Mouse (Mus musculus): ENCODE results near the gene Gm49403.

Gene Gm49403

GRCm38 (mm10) chr19:8919684-8920072 is 35.9 kb downstream of the Gm49403 start:
- DNase-seq, result no peak

GRCm38 (mm10) chr19:8920073-8920736 is 36.5 kb downstream of the Gm49403 start, which contains the start of gene B3gat3:
B3gat3 (plus strand) TSS chr19:8920374.
- peak; percentile 97 for DNase-seq

- DNase-seq, result peak; percentile 58
Measured at GRCm38 (mm10) chr19:8920836-8921291, 37.1 kb downstream of the Gm49403 start.

GRCm38 (mm10) chr19:8921741-8922140 is 38.0 kb downstream of the Gm49403 start:
- DNase-seq, result no peak

GRCm38 (mm10) chr19:8926766-8927165 is 43.0 kb downstream of the Gm49403 start:
- DNase-seq, result no peak

GRCm38 (mm10) chr19:8927891-8928525 is 44.3 kb downstream of the Gm49403 start:
- DNase-seq, result no peak

GRCm38 (mm10) chr19:8928689-8929223 is 45.0 kb downstream of the Gm49403 start:
- no peak for DNase-seq

GRCm38 (mm10) chr19:8929224-8930088 is 45.7 kb downstream of the Gm49403 start, which contains the start of the genes Rom1 and Eml3:
Rom1 (minus strand) TSS chr19:8929356.
Eml3 (plus strand) TSS chr19:8929552.
- DNase-seq, result peak; percentile 93

GRCm38 (mm10) chr19:8930117-8930516 is 46.4 kb downstream of the Gm49403 start:
- no peak for DNase-seq

GRCm38 (mm10) chr19:8930771-8931170 is 47.0 kb downstream of the Gm49403 start:
- DNase-seq, result no peak

GRCm38 (mm10) chr19:8936736-8937135 is 53.0 kb downstream of the Gm49403 start:
- no peak for DNase-seq

Data from kidney, postnatal 10 days (tissue).